Mouse (Mus musculus) embryonic stem cell, embryonic (primary cell): Measurements from ENCODE around the gene Ppp1r9b.

Source experiments
- CTCF ChIA-PET, 4 experiments: fragments of 300-600 bp in 2 of 4; fragments of 350-600 bp in 2 of 4; sonication (Branson Sonifier 250); formaldehyde crosslinking; loops; one replicate each; lab custom pipeline; 2022; ENCODE audit warnings: inconsistent platforms in 2 of 4; lab: Charles Lee
- POLR2A ChIA-PET, 4 experiments: fragments of 300-600 bp in 2 of 4; fragments of 350-600 bp in 2 of 4; sonication (Branson Sonifier 250); formaldehyde crosslinking; loops; one replicate each; lab custom pipeline; 2022; ENCODE audit warnings: antibody characterized with exemption in 4 of 4, inconsistent platforms in 1 of 4; lab: Charles Lee

Gene Ppp1r9b

GRCm38 (mm10) chr11:95000548-95000947 lies 9.7 kb downstream of the Ppp1r9b start:
- POLR2A ChIA-PET, result interaction anchor here in 3 of 4 experiments (0.6 to 2.3 kb wide), 9 partner anchors 10 to 298 kb away, joined by 3 to 11 read pairs (median 3); partner anchors contain the start of gene Ppp1r9b (in 2 of the 3)

GRCm38 (mm10) chr11:95001058-95001457 lies 10.2 kb downstream of the Ppp1r9b start:
- CTCF ChIA-PET, result interaction anchor here (0.7 to 4.0 kb wide), 27 partner anchors 10 to 520 kb away, joined by 3 to 19 read pairs (median 4); partner anchors contain the start of genes Hils1 (in 1 of the 4) and Ppp1r9b (in 1 of the 4)
- POLR2A ChIA-PET, result interaction anchor here in 2 of 4 experiments (1.0 to 2.3 kb wide), 7 partner anchors 11 to 29 kb away, joined by 3 to 11 read pairs (median 4); partner anchors contain the start of gene Ppp1r9b (in 2 of the 2)

More at GRCm38 (mm10) chr11:95000548-95000947, 9.7 kb downstream of the Ppp1r9b start:
- CTCF ChIA-PET, result interaction anchor here (0.7 to 4.0 kb wide), 28 partner anchors 10 to 215 kb away, joined by 3 to 19 read pairs (median 4); partner anchors contain the start of genes Hils1 (in 1 of the 4) and Ppp1r9b (in 1 of the 4)

- ChIA-PET CTCF (interaction anchor here in 3 of 4 experiments (0.5 to 4.0 kb wide), 16 partner anchors 8 to 520 kb away, joined by 3 to 19 read pairs (median 4); partner anchors contain the start of gene Hils1 (in 1 of the 3)), POLR2A (interaction anchor here in 2 of 4 experiments (1.0 to 2.3 kb wide), 4 partner anchors 9 to 14 kb away, joined by 3 to 11 read pairs (median 5); partner anchors contain the start of gene Ppp1r9b (in 2 of the 2))
These were observed 10.9 kb downstream of the Ppp1r9b start for GRCm38 (mm10) chr11:95001584-95002347.

- POLR2A ChIA-PET, result interaction anchor here in 3 of 4 experiments (1.1 to 2.6 kb wide), 4 partner anchors 9 to 308 kb away, joined by 3 to 12 read pairs (median 5); no protein-coding TSS in a partner anchor
- CTCF ChIA-PET, result interaction anchor here in 3 of 4 experiments (0.5 to 3.0 kb wide), 7 partner anchors 11 to 130 kb away, joined by 3 to 14 read pairs (median 4); no protein-coding TSS in a partner anchor
These were observed 11.9 kb downstream of the Ppp1r9b start for GRCm38 (mm10) chr11:95002705-95003104.

- ChIA-PET POLR2A (interaction anchor here in 3 of 4 experiments (0.8 to 2.6 kb wide), 7 partner anchors 11 to 419 kb away, joined by 3 to 12 read pairs (median 4); partner anchors contain the start of gene Ppp1r9b (in 1 of the 3)), CTCF (interaction anchor here in 3 of 4 experiments (0.6 to 3.0 kb wide), 11 partner anchors 14 to 649 kb away, joined by 3 to 11 read pairs (median 5); partner anchors contain the start of gene Ppp1r9b (in 1 of the 3))
These were observed 13.5 kb downstream of the Ppp1r9b start for GRCm38 (mm10) chr11:95004136-95004936.

- POLR2A ChIA-PET, result interaction anchor here in 2 of 4 experiments (1.0 to 2.6 kb wide), 3 partner anchors 12 to 419 kb away, joined by 3 to 12 read pairs (median 4); no protein-coding TSS in a partner anchor
These were observed 14.0 kb downstream of the Ppp1r9b start for GRCm38 (mm10) chr11:95004937-95005198.

GRCm38 (mm10) chr11:95006038-95006437 lies 15.2 kb downstream of the Ppp1r9b start:
- POLR2A ChIA-PET, result interaction anchor here in 2 of 4 experiments (0.5 to 4.6 kb wide), 5 partner anchors 12 to 378 kb away, joined by 3 to 22 read pairs (median 3); partner anchors contain the start of gene Slc35b1 (in 1 of the 2)
- CTCF ChIA-PET, result interaction anchor here in 1 of 4 experiments (1.0 kb wide), 1 partner anchor 19 kb away, joined by 3 read pairs; no protein-coding TSS in a partner anchor

More at GRCm38 (mm10) chr11:95004937-95005198, 14.0 kb downstream of the Ppp1r9b start:
- CTCF ChIA-PET, result interaction anchor here in 1 of 4 experiments (1.9 kb wide), 1 partner anchor 15 kb away, joined by 6 read pairs; no protein-coding TSS in a partner anchor

- ChIA-PET POLR2A (interaction anchor here in 2 of 4 experiments (0.5 to 4.6 kb wide), 10 partner anchors 12 to 378 kb away, joined by 3 to 22 read pairs (median 4); partner anchors contain the start of genes Ppp1r9b (in 1 of the 2) and Slc35b1 (in 1 of the 2)), CTCF (interaction anchor here in 3 of 4 experiments (0.5 to 1.0 kb wide), 4 partner anchors 20 to 509 kb away, joined by 3 to 8 read pairs (median 4); no protein-coding TSS in a partner anchor)
These were observed 15.8 kb downstream of the Ppp1r9b start for GRCm38 (mm10) chr11:95006525-95007219.

GRCm38 (mm10) chr11:95007418-95007817 lies 16.6 kb downstream of the Ppp1r9b start:
- POLR2A ChIA-PET, result interaction anchor here in 2 of 4 experiments (0.7 to 4.6 kb wide), 8 partner anchors 11 to 49 kb away, joined by 3 to 22 read pairs (median 3); no protein-coding TSS in a partner anchor
- CTCF ChIA-PET, result interaction anchor here in 2 of 4 experiments (0.5 to 0.9 kb wide), 3 partner anchors 28 to 290 kb away, joined by 3 to 8 read pairs (median 4); no protein-coding TSS in a partner anchor

- CTCF ChIA-PET, result interaction anchor here in 3 of 4 experiments (0.5 to 1.2 kb wide), 5 partner anchors 11 to 234 kb away, joined by 3 to 8 read pairs (median 3); no protein-coding TSS in a partner anchor
- POLR2A ChIA-PET, result interaction anchor here in 1 of 4 experiments (4.6 kb wide), 1 partner anchor 15 kb away, joined by 22 read pairs; no protein-coding TSS in a partner anchor
These were observed 18.1 kb downstream of the Ppp1r9b start for GRCm38 (mm10) chr11:95008661-95009628.

GRCm38 (mm10) chr11:95009629-95010014 lies 18.8 kb downstream of the Ppp1r9b start, which contains the start of gene Samd14:
TSS of gene Samd14 (plus strand) at chr11:95009879.
- POLR2A ChIA-PET, result interaction anchor here in 1 of 4 experiments (4.6 kb wide), 1 partner anchor 15 kb away, joined by 22 read pairs; no protein-coding TSS in a partner anchor
- CTCF ChIA-PET, result interaction anchor here in 3 of 4 experiments (0.7 to 1.2 kb wide), 4 partner anchors 10 to 233 kb away, joined by 3 to 4 read pairs (median 3); no protein-coding TSS in a partner anchor

- POLR2A ChIA-PET, result interaction anchor here in 1 of 4 experiments (1.3 kb wide), 1 partner anchor 10 kb away, joined by 4 read pairs; no protein-coding TSS in a partner anchor
- CTCF ChIA-PET, result interaction anchor here in 2 of 4 experiments (0.7 to 1.6 kb wide), 7 partner anchors 10 to 492 kb away, joined by 3 to 27 read pairs (median 4); no protein-coding TSS in a partner anchor
These were observed 19.4 kb downstream of the Ppp1r9b start for GRCm38 (mm10) chr11:95010141-95010739.

GRCm38 (mm10) chr11:95010841-95011403 lies 20.1 kb downstream of the Ppp1r9b start:
- ChIA-PET CTCF (interaction anchor here (0.6 to 1.8 kb wide), 12 partner anchors 10 to 491 kb away, joined by 3 to 27 read pairs (median 4); no protein-coding TSS in a partner anchor), POLR2A (interaction anchor here in 3 of 4 experiments (0.5 to 1.4 kb wide), 4 partner anchors 9 to 993 kb away, joined by 3 to 4 read pairs (median 3); no protein-coding TSS in a partner anchor)

GRCm38 (mm10) chr11:95011416-95011815 lies 20.6 kb downstream of the Ppp1r9b start:
- POLR2A ChIA-PET, result interaction anchor here in 3 of 4 experiments (0.5 to 1.4 kb wide), 4 partner anchors 9 to 993 kb away, joined by 3 to 4 read pairs (median 3); no protein-coding TSS in a partner anchor
- CTCF ChIA-PET, result interaction anchor here (0.6 to 1.8 kb wide), 10 partner anchors 11 to 116 kb away, joined by 3 to 7 read pairs (median 4); no protein-coding TSS in a partner anchor
